Mouse (Mus musculus) forelimb bud, embryonic 11.5 days (tissue): ENCODE data around the gene Rdh9.
A peak's percentile ranks its signal among the peaks of the same experiment; 100 is the strongest.

ENCODE experiments used
- DNase-seq: peaks from one replicate; pipeline ENCODE4 v3.0.0-alpha.2; 2012; ENCODE audit warnings: low read depth, low spot score

Rdh9 gene

DNA sequence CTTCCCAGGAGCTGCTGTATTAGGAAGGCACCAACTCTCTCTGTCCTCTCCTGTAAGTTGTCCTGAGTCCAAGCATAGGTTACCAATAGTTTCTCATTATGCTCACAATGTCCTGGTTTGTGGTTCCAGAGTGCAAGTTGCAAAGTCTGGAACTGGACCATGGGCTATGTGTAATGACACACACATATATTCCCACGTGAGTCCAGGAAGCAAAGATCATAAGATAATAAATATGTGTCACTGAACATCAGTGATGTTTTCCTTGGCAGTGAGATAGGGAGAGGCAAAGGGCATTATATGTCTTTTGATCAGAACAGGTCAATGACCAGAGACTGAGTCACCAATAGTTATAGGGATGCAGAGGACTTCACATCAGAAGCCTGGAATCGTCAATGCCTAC lies at the start of gene Rdh9:
Rdh9 (plus strand) TSS at position 376 of the 400 bp plus-strand sequence.
- DNase-seq: no peak

DNA sequence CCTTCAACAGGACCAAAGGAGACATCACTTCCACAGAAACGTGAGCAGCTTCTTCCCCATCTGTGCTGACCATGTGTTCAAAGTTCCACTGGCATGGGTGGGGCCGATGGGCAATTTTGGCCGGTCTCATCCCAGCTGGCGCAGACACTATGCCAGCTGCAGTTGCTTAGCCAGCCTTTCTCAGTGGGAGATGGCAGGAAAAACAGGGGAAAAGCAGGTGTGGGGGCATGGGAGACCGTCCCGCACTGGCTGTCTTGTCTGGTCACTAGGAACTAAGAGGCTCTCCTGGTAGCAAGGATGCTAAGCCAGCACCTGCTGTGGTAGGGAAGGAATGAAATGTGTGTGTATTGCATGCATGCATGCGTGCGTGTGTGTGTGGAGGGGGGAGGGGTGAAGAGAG lies 47.7 kb upstream of the Rdh9 start:
- no peak for DNase-seq

DNA sequence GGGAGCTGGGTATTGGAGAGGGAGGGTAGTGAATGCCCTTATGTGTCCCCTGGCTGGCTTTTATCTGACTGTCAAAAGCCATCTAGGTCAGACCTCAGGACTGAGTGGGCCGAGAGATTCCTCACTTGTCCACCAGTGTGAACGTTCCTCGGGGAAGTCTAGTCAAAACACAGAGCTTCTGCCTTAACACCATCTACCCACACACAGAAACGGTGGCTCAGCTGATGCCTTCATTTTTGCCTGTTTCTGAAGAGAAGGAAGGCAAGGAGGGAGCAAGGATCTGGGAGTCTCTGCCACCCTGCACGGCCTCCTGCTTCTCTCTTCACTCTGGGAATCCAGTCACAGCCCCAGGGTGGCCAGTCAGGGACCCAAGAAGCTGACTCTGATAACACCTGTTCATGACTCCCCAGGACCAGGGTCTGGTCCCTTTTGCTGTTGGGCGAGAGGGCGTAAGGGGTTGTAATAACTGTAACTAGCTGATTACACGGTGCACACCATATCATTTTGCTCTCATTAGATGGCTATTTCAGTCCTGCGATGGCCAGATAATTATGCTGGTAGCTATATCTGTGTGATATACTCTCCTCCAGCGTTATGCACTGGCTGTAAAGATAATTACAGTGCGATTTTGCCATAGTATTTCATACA lies 45.8 kb upstream of the Rdh9 start:
- DNase-seq: no peak

GRCm38 (mm10) chr10:127730933-127731310 lies 45.3 kb upstream of the Rdh9 start:
- no peak for DNase-seq

DNA sequence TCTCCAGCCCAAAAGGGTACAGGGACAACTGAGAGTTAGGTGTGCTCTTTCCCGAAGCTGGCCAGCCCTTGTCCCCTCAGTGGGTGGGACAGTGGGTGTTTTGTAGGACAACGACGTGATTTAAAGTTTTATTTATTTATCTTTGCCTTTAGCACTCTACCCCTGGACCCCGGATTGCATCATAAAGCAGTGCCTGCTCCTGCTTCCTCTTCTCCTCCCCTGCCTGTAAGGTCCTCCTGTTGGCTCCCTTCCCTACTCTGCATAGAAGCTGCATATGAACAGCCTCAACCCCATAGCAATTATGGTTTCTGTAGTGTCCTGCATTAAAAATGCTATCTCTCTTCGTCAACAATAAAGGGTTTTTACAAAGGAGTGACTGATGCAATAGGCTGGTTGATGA lies 44.8 kb upstream of the Rdh9 start:
- no peak for DNase-seq

GRCm38 (mm10) chr10:127734434-127734833 lies 41.8 kb upstream of the Rdh9 start:
- DNase-seq: no peak

- no peak for DNase-seq
Measured at GRCm38 (mm10) chr10:127736266-127736665, 39.9 kb upstream of the Rdh9 start.

DNA sequence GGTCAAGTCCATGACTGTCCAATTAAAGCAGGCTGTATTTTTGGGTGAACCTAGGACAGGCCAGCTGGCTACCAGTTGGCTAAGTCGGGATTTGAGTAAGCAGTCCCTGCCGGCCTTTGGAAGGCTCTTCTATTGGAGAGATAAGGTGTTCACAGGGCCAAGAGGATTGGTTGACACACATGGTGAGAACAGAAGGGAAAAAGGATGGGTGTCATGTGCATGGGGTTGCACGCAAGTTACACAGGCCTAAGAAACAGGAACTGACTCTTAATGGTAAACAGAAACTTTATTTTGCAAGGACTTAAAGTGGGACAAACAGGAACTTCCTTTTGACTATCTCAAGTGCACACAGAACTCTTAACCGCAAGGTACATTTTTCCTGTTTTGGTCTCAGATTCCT lies 39.3 kb upstream of the Rdh9 start:
- no peak for DNase-seq

- no peak for DNase-seq
Measured at GRCm38 (mm10) chr10:127737552-127737951, 38.6 kb upstream of the Rdh9 start.

- DNase-seq: peak; percentile 57
Measured at GRCm38 (mm10) chr10:127738151-127738882, 37.9 kb upstream of the Rdh9 start.

DNA sequence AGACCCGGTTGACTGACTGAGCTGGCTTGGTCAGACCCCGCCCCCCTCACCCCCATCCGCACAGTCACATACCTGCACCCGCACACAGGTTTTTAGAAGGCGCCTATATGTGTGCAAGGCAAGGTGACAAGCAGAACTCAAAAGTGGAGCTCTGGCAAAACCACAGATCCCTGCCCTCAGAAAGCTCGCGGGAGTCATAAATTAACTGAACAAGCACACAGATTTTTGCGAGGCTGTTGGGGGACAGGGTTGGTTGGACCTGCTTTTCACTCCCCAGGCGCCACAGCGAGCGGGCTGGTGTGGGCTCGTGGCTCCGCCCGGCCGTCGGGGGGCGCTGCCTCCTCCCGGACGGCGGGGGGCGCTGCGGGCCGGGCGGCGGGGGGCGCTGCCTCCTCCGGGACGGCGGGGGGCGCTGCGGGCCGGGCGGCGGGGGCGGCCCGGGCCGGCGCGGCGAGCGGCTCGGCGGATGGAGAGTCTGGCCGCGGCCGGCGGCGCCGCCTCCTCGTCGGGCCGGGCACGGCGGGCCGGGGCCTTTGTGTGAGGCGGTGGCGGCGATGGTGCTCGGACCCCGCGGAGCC lies 37.0 kb upstream of the Rdh9 start, which contains the start of gene Zbtb39:
Zbtb39 (plus strand) TSS at position 456 of the 578 bp plus-strand sequence.
- peak; percentile 76 for DNase-seq

- DNase-seq: no peak
Measured at GRCm38 (mm10) chr10:127739661-127740161, 36.5 kb upstream of the Rdh9 start.

DNA sequence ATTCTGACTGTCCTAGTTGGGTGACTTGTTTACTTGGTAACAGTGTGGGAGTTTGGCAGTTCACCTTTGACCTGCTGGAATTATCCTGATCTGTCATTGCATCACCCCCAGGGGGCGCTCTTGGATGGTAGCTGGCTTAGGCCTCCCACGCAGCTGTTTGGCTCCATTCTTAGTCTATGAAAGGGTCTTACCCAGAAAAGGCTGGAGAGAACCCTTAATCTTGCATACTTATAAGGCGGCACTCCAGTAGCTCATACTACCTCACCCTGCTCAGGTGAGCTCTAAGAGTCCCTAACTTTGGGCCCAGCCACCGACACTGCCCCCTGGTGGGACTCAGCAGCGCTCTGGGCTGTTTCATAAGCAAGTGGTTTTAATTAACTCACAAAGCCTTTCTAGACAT lies 31.5 kb upstream of the Rdh9 start:
- DNase-seq: peak; percentile 38

DNA sequence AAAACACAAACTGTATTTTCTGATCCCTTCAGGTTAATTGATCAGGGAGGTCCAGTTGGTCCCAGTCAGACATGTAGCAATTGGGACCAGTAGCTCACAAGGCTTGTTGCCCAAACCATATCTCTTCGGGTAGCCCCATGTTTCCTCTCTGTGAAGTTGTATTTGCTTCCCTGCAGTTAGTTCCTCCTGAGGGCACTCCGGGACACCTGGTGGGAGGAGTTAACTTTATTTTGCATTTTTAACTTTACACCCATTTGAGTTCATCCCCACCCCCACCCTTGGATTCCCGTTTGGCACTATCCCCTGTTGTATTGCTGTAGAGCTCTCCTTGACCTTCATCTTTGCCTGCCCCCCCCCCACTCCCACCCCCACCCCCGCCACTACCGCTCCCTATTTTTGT lies 30.3 kb upstream of the Rdh9 start:
- DNase-seq: no peak

- DNase-seq: no peak
Measured at GRCm38 (mm10) chr10:127747254-127747653, 28.9 kb upstream of the Rdh9 start.

DNA sequence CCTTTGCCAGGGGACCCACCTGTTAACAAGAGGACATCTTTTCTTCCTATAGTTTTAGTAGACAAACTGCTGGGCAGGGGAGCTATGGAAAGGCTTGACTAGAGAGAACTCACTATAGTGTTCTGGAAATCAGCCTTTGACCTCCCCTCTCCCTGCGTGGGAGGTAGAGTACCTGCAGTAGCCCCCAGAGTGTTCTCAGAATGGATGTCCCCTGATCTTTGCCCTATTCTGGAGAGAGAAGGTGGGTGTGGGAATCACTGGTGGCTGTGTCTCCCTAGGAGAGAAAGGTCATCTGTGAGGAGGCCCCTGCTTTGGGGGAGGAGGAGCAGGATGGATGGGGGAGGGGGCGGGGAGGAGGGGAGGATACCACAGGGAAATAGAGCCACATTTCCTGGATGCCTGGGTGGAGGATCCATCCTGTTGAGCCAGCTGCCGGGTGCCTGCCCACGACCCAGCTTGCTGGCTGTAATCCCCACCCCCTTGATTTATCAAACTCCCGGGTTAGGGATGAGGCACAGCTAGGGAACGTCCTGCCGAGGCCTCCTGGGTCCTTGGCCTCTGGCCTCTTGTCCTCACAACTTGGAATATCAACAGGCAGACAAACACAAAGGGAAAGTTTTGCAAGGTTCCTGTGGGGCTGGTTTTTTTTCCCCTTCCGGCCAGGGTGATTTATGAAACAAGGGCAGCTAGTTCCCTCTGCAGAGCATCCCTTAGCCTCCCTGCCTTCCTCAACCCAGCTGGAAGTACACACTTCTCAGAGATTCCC lies 27.2 kb upstream of the Rdh9 start:
- no peak for DNase-seq

DNA sequence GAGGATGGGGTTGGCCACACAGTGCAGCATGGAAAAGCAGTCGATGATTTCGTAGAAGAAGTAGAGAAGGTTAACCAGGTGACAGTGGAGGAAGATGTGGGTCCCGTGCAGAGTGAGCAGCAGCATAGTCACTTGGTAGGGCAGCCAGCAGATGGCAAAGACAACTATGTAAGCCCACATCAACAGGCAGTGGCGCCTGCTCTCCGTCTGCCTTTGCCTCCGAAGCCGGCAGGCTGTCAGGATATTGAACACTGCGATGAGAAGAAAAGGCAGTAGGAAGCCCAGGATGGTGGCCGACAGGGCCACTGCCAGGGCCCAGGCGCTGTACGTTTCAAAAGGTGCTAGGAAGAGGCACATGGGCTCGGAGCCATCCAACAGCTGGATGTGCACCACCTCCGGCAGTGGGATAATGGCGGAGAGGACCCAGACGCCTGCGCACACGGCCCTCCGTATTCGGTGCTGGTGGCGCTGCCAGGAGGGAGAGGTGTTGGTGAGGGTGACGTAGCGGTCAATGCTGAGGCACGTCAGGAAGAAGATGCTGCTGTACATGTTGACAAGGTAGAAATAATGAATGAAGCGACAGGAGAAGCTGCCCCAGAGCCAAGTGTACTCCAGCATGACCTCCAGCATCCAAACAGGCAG lies 25.9 kb upstream of the Rdh9 start:
- DNase-seq: no peak

DNA sequence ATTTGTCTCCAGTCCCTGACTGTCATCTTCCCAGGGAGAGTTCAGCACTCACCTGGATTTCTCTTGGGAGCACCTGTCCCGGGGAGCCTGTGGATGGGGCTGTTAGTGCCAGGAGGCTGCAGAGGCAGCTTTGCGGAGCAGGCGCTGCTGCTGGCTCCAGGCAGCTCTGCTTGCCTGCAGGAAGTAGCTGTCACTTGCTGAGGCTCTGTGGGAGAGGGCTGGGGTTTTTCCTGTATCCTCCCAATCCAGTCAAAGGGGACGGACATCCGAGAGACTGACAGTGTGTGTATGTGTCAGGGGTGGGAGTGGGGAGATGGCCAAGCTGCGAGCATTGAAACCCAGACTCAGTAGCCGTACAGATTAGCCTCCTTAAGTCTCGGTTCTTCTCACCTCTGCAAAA lies 24.6 kb upstream of the Rdh9 start, which contains the start of gene Gpr182:
Gpr182 (minus strand) TSS at position 185 of the 400 bp plus-strand sequence.
- DNase-seq: no peak

GRCm38 (mm10) chr10:127754566-127755166 lies 21.5 kb upstream of the Rdh9 start:
- DNase-seq: no peak

GRCm38 (mm10) chr10:127755246-127755645 lies 20.9 kb upstream of the Rdh9 start:
- no peak for DNase-seq
